Mouse (Mus musculus): ENCODE measurements at regions not wholly inside any gene's neighbourhood (a gene's known extent, or its start where the extent isn't known, plus 50 kb on each side); places are given as distances from the start of the nearest gene placed in this dataset.

- DNase-seq (ENCODE audit: extremely low spot score in 1 of 2, low spot score in 1 of 2): no peak
These were observed 570.2 kb upstream of the Gm10306 start for GRCm38 (mm10) chr4:93986189-93986588.

- no peak for DNase-seq (ENCODE audit: extremely low spot score in 1 of 2, low spot score in 1 of 2)
These were observed 566.0 kb upstream of the Gm10306 start for GRCm38 (mm10) chr4:93990273-93990869.

GRCm38 (mm10) chr4:94005818-94006217 is 550.5 kb upstream of the Gm10306 start:
- no peak for DNase-seq (ENCODE audit: extremely low spot score in 1 of 2, low spot score in 1 of 2)

GRCm38 (mm10) chr4:94007088-94007768 is 549.1 kb upstream of the Gm10306 start:
- DNase-seq (ENCODE audit: extremely low spot score in 1 of 2, low spot score in 1 of 2): peak; percentile 23 to 82

DNA sequence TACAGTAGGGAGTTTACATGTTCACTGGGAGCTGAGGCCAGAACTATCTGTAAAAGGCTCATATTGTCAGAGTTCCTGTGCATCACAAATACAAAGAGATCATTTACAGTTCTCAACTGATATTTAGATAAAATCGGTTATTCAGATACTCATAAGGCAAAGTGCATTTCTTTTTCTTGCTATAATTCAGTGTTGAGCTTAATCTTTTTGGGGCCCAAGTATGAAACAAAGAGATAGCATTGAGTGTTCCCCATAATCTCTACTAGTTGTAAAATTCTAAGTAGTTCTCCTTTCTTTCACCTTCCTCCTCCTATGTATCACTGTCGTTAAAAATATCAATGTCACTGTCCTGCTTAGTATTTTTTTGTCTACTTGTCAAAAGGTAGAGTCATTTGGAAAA is 540.6 kb upstream of the Gm10306 start:
- DNase-seq (ENCODE audit: extremely low spot score in 1 of 2, low spot score in 1 of 2): no peak

DNA sequence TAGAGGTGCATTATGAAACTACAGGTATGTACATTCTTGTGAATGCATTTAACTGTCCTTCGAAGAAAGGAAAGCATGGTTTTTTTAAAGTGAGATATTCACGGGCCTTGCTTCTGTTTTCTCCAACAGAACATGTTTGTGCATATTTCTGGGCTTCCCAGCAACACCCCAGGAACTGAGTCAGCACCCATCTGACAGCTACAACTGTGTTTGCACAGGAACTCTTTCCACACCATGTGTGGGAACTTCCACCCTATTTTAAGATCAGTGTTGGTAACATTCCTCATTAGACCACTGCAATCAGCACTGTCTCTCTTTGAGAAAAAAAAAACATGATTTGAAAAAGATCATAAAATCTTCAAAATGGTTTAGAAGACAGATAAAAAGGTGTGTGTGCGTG is 538.6 kb upstream of the Gm10306 start:
- DNase-seq (ENCODE audit: extremely low spot score in 1 of 2, low spot score in 1 of 2): peak; percentile 75 to 87

- DNase-seq (ENCODE audit: extremely low spot score in 1 of 2, low spot score in 1 of 2): no peak
These were observed 506.6 kb upstream of the Gm10306 start for GRCm38 (mm10) chr4:94049629-94050310.

DNA sequence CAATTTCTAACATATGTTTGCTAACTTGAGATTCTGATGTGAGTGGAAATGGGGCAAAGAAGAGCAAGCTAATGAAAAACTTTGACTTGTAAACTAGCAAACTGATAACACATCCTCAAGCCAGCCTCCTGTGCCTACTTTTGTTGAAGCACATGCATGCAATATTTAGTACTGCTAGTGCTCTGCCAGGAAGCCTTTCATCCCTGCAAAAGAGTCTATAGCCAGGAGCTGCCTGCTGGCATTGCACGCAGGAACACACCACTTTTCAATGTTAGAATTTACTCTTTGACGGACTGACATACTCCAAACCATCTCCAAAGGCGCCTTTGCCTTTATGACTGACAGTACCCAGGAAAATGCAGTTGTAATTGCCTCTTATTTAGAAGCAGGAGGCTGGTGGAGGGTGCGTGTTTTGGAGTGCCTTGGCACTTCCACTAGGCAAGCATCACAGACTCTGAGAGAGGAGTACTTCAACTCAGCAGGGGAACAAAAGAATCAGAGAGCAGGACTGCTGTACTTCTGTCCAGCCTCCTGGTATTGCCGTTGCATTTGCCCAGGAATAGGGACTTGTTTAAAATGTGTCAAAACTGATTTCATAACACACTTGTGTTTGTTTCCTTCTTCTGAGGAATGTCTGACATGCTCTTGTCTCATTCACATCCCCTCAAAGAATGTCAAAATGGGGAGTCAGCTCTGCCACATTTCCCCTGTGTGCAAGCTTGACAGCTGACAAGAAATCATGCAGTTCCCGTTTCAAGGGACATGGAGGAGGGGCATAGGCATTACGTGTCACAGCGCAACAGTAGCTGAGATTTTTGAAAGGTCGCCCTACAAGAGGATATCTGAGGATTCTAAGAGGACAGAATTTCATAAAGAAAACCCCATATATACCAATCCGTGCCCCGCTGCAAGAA is 503.8 kb upstream of the Gm10306 start:
- DNase-seq (ENCODE audit: extremely low spot score in 1 of 2, low spot score in 1 of 2): no peak

DNA sequence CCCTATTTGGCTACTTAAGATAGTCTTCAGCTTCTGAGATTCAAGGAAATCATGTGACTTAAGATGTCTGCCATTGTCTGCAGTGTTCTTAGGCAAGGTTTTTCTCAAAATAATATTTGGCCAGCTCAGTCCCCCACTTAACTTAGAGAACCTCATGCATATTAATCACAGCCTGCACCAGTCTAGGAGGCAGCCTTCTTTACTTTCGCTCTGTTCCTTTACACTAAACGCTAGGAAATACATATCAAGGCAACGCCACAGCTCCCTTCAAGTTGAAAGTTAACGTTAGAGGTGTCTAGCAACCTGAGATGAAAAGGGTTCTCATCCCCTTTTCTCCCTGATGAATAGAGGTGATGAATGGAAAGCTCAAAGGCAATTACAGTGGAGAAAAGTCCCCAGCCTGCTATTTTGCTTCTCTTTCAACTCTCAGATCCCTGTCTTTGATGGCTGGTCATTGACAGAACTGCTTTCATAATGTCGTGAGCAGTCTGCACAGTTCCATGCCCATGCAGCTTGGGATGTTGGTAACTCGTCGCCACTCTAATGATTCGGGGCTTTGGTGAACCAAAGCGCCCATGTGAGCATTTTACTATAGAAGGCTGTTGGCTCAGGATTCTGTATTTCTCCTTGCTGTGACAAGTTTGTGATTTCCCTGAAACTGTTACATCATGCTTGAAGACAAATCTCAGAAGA is 483.0 kb upstream of the Gm10306 start:
- no peak for DNase-seq (ENCODE audit: extremely low spot score in 1 of 2, low spot score in 1 of 2)

DNA sequence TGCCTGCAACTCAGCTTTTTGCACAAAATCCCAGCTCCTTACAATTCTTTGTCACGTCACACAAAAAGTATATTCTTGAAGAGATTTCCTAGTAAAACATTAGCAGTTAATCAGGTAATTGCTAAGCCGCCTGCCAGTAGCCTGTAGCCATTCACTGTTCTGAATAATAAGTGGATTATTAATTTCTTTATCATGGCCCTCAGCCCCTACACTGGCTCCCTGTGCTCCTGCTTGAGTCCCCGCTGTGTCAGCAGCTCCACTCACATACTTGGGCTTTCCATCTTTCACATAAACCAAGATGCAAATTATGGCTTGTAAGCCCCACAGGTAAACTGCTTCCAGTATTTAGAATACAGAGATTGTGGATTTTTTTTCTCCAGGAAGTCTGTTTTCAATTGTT is 473.5 kb upstream of the Gm10306 start:
- no peak for DNase-seq (ENCODE audit: extremely low spot score in 1 of 2, low spot score in 1 of 2)

- no peak for DNase-seq (ENCODE audit: extremely low spot score in 1 of 2, low spot score in 1 of 2)
These were observed 462.0 kb upstream of the Gm10306 start for GRCm38 (mm10) chr4:94094379-94094778.

DNA sequence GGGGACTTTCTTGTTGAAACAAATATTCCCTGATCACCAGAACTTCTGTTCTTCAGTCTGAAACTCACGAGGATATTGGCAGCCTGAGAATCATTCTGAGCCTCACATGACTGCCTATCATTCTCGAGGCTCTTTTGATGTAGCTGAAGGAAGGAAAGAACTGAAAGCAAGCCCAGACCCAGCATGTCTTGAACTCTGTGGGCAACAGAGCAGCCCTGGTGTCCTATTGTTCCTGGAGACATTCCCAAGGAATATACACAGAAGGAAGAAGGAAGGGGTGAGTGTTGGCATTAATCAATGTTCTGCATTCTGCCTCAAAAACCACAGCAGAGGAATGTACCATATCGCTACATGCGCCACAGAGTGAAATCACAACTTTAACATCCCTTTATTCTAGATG is 449.4 kb upstream of the Gm10306 start:
- DNase-seq (ENCODE audit: extremely low spot score in 1 of 2, low spot score in 1 of 2): no peak

DNA sequence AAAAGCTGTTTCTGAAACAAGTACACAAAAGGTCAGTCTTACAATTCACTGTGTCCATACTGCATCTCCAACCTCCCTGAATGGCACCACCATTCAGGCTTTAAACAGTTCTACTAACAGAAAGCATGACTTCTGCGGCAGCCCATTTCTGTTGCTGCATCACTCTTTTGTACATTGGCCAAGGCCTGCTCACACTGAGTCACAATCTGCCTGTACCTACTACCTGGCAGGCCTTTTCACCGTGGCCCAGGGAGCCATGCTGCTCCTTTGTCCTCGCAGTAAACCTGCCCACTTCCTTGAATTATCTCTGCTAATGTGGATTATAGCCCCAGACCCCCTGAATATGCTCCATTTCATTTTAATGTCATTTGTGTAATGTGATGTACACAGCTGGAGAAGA is 439.5 kb upstream of the Gm10306 start:
- DNase-seq (ENCODE audit: extremely low spot score in 1 of 2, low spot score in 1 of 2): no peak

DNA sequence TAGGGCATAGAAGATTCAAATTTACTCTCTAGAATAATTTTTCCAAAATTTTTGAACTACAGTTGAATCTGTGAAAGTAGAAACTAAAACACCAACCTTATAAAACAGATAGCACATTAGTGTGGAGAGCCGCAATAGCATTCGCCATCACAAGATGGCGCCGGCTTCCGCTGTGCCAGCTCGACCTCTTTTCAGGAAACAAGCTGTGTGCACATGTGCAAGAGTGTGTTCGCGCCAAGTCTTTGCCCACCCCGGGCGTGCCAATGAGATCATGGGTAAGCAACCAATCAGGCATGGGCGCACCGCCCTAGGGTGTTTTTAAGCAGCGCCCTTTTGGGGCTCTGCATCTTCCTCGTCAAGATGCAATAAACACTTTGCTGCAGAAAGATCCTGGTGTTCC is 432.2 kb upstream of the Gm10306 start:
- DNase-seq (ENCODE audit: extremely low spot score in 1 of 2, low spot score in 1 of 2): no peak

GRCm38 (mm10) chr4:94137921-94138320 is 418.4 kb upstream of the Gm10306 start:
- DNase-seq (ENCODE audit: extremely low spot score in 1 of 2, low spot score in 1 of 2): no peak

GRCm38 (mm10) chr4:94144901-94145801 is 411.2 kb upstream of the Gm10306 start:
- DNase-seq (ENCODE audit: extremely low spot score in 1 of 2, low spot score in 1 of 2): no peak

DNA sequence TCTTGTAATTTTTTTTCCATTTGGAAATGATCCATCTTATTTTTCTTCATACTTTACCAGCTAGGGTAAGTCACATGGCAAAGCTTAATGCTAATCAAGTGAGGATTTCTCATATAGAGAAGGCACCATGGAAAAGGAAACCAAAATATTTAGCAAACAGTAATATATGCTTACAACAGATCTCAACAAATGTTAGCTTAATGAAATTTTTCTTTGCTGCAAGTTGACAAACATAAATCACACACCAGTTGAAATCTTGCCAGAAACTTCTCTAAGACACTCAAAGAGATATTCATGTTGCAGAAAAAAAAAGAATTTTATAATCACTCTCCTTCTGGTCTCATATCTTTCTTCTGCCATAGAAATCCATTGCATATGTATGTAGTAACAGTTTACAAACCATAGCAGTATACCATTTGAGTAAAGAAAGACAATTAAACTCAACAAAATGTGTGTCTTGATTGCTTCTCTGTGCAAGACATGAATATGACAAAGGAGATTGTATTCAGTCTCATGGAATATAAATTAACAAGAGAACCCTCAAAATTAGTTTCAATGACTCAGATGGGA is 408.3 kb upstream of the Gm10306 start:
- no peak for DNase-seq (ENCODE audit: extremely low spot score in 1 of 2, low spot score in 1 of 2)

GRCm38 (mm10) chr4:94149056-94149455 is 407.3 kb upstream of the Gm10306 start:
- no peak for DNase-seq (ENCODE audit: extremely low spot score in 1 of 2, low spot score in 1 of 2)

GRCm38 (mm10) chr4:94160620-94161019 is 395.7 kb upstream of the Gm10306 start:
- no peak for DNase-seq (ENCODE audit: extremely low spot score in 1 of 2, low spot score in 1 of 2)

Measured in frontal cortex, adult 2 months (tissue).